In the genomic region with DNA sequence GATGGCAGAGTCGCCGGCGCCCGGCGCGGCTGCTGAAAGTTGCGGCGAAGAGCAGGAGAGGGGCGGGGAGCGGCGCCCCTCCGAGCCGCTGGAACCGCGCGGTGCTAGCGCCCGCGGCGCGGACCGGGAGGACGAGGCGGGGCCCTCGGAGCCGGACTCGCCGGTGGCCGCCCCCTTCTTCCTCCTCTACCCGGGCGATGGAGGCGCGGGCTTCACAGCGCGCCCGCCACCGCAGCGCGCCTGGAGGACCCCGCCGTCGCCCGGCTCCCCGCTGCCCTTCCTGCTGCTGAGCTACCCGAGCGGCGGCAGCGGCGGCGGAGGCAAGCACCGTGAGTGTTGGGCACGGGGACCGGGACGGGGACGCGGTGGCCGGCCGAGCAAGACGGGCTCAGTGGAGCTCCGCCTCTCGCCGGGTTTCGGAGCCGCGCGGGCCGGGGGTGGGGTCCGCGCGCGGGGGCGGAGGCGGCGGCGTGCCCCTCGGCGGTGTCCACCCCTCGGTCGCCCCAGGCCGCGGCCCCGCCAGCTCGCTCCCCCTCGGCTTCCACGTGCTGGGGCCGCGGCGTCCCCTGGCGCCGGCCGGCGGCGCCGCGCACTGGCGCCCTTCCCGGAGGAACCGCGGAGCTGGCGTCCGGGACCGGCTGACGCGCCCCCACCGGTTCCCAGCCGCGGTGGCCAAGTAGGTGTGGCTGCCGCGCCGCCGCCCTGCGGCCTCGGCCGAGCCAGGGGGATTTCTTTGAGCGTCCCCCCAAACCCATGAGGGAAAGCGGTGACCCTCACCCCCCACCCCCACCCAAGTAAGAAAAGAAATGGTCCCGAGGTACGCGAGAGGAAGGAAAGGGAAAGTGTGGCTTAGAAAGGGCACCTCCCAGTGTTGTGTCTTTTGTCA, we compare ENCODE assay signal across 8 mouse cellular contexts. TPM values are rescaled to one million over a fixed set of nuclear protein-coding genes. Genes with fewer than 3 reads are reported as not detected.
DNase-seq lines count a peak whose midpoint lies in the region; ATAC-seq and TF ChIP-seq lines count a peak whose summit lies in the region.

No protein-coding gene starts in this region.

- H3K4me1 ChIP-seq in ES-E14 (ENCODE audit: control insufficient read depth in 2 of 2, insufficient read depth in 2 of 2, low read length in 2 of 2, poor library complexity in 1 of 2), result peaks cover 7 to 14% of the 10 kb centered on the region in 2 experiments
- no peaks in the 10 kb centered on the region for H3K4me1 ChIP-seq in forebrain, embryonic 11.5 days (replicated peaks; ENCODE audit: control insufficient read depth, insufficient read depth, low read length)

- in situ Hi-C loops in ES-E14 (cut with MboI; ENCODE audit: low sequenced_read_pairs in 2 of 2, unreplicated experiment in 2 of 2), result no loop called here

- peak overlapping the region; percentile 70 for H3K9ac ChIP-seq in ES-E14 (ENCODE audit: insufficient read depth, low read depth, low read length, poor library complexity, severe bottlenecking)
- H3K9ac ChIP-seq in forebrain, embryonic 11.5 days (ENCODE audit: low read length), result peak overlapping the region; percentile 91

- DNase-seq in ES-E14 (ENCODE audit: low read depth, low spot score), result no peak
- peak; percentile 11 for DNase-seq in c-Kit-positive CD71-positive TER-119-positive erythroid progenitor cells, embryonic 14.5 days (ENCODE audit: low spot score)
- DNase-seq in forebrain, embryonic 11.5 days (ENCODE audit: low spot score), result peak; percentile 80
- peak; percentile 62 for DNase-seq in heart, postnatal 25 days (ENCODE audit: low spot score)
- peak; percentile 38 for DNase-seq in layer of hippocampus, adult 9-11 months
- peak; percentile 63 for DNase-seq in lung, postnatal 25 days (ENCODE audit: low spot score)
- DNase-seq in retina, postnatal 1 day, result peak; percentile 74
- DNase-seq in urinary bladder, postnatal 4 days (ENCODE audit: low spot score in 2 of 2), result peak; percentile 64 to 68

- peak; percentile 81 for ATAC-seq in forebrain, embryonic 11.5 days (replicated peaks; ENCODE audit: low FRiP score)

- H3K36me3 ChIP-seq in ES-E14 (ENCODE audit: control insufficient read depth, insufficient read depth, low read length, poor library complexity, severe bottlenecking), result no peaks in the 10 kb centered on the region
- H3K36me3 ChIP-seq in forebrain, embryonic 11.5 days (ENCODE audit: control insufficient read depth, insufficient read depth, low read length), result no peaks in the 10 kb centered on the region

- peak overlapping the region; percentile 89 to 99 for H3K4me3 ChIP-seq in ES-E14 (ENCODE audit: insufficient read depth in 1 of 2, low read depth in 1 of 2, low read length in 2 of 2, poor library complexity in 1 of 2, severe bottlenecking in 1 of 2)
- H3K4me3 ChIP-seq in forebrain, embryonic 11.5 days (ENCODE audit: low read depth, low read length), result peak overlapping the region; percentile 87

- H3K4me2 ChIP-seq in forebrain, embryonic 11.5 days (ENCODE audit: low read depth, low read length, severe bottlenecking), result peak overlapping the region; percentile 67

- WGBS in forebrain, embryonic 11.5 days, result under 1% methylated on average over 71 of the region's 119 CpGs

- H3K27me3 ChIP-seq in forebrain, embryonic 11.5 days (ENCODE audit: control insufficient read depth, insufficient read depth, low read length), result no peaks in the 10 kb centered on the region

- intact Hi-C loops in heart, postnatal 25 days (cut with DNase I), result loop anchor here (10.0 kb wide), 1 partner anchor 199 kb away; the partner anchor contains the start of gene Dck

- H3K27ac ChIP-seq in ES-E14 (ENCODE audit: insufficient read depth, low read depth, low read length, poor library complexity, severe bottlenecking), result no peak overlapping the region
- H3K27ac ChIP-seq in forebrain, embryonic 11.5 days (ENCODE audit: low read depth, low read length), result peak overlapping the region; percentile 75

- no peaks in the 10 kb centered on the region for H3K9me3 ChIP-seq in ES-E14 (ENCODE audit: control insufficient read depth, insufficient read depth, low read depth, low read length)
- H3K9me3 ChIP-seq in forebrain, embryonic 11.5 days (ENCODE audit: control insufficient read depth, low read length), result no peaks in the 10 kb centered on the region

TF ChIP-seq in ES-E14, 5 proteins besides CTCF, POLR2A, EP300 and RAD21:
- no peak for TF ChIP-seq HCFC1 (IDR thresholded peaks at IDR 0.05; ENCODE audit: borderline replicate concordance, insufficient read depth, low read length)

RNA-seq across cellular contexts. Expression of gene Rufy3, which starts 0.6 kb away (rescaled TPM):
- 10.8 and 15.0 TPM in 2 replicates for total RNA-seq in ES-E14 (2012; rRNA removed)
- polyA plus RNA-seq in forebrain, embryonic 11.5 days (2014; fragmentation: Nextera tagmentation; extraction: Ambion mirVana), result 96.8 and 96.9 TPM in 2 replicates
- 10 to 100 TPM; 10.5 to 11.5 TPM for total RNA-seq in heart, postnatal 25 days (2021)

RNA-seq across cellular contexts. Expression of gene Utp3, which starts 11.1 kb away (rescaled TPM):
- total RNA-seq in ES-E14 (2012; rRNA removed), result 43.4 and 71.0 TPM in 2 replicates
- 74.4 and 77.6 TPM in 2 replicates for polyA plus RNA-seq in forebrain, embryonic 11.5 days (2014; fragmentation: Nextera tagmentation; extraction: Ambion mirVana)
- 10 to 100 TPM; 19.3 to 19.9 TPM for total RNA-seq in heart, postnatal 25 days (2021)

RNA-seq across cellular contexts. Expression of gene Jchain, which starts 37.7 kb away (rescaled TPM):
- 0.42 and 2.2 TPM in 2 replicates for total RNA-seq in ES-E14 (2012; rRNA removed)
- 0.48 TPM in 1 of 2 replicates, not detected in the other for polyA plus RNA-seq in forebrain, embryonic 11.5 days (2014; fragmentation: Nextera tagmentation; extraction: Ambion mirVana)
- total RNA-seq in heart, postnatal 25 days (2021), result under 1 TPM in 1 of 2 experiments, not detected in 1; 0.10 TPM
